Mouse (Mus musculus) gastrocnemius, adult 8-10 months (tissue): ENCODE measurements around the gene Topbp1. TPM values are rescaled to one million over a fixed set of nuclear protein-coding genes. Genes with fewer than 3 reads are reported as not detected.

Source experiments
- DNase-seq, 2 experiments: peaks; one replicate each; pipeline ENCODE4 v3.0.0; 2022; ENCODE audit warnings: low spot score in 2 of 2
- total RNA-seq, 4 experiments: library from RNA; stranded (reverse); gene quantifications; 2 replicates each; pipeline ENCODE4 v1.2.4; 2022

Topbp1 gene
- total RNA-seq, 4 experiments from 2014 or later: 5.1 to 8.1 (median 6.4) TPM

- no peak for DNase-seq
These were observed 79.3 kb downstream of the Topbp1 start for GRCm38 (mm10) chr9:103384141-103384796.

- no peak for DNase-seq
These were observed 80.6 kb downstream of the Topbp1 start for GRCm38 (mm10) chr9:103385600-103385999.

GRCm38 (mm10) chr9:103386573-103386972 is 81.6 kb downstream of the Topbp1 start:
- DNase-seq: no peak

GRCm38 (mm10) chr9:103387011-103387653 is 82.1 kb downstream of the Topbp1 start:
- DNase-seq: no peak

GRCm38 (mm10) chr9:103389261-103389660 is 84.2 kb downstream of the Topbp1 start:
- DNase-seq: no peak

GRCm38 (mm10) chr9:103391796-103392372 is 86.9 kb downstream of the Topbp1 start:
- DNase-seq: no peak

- no peak for DNase-seq
These were observed 88.2 kb downstream of the Topbp1 start for GRCm38 (mm10) chr9:103393256-103393655.

- DNase-seq: peak; percentile 25 to 62
These were observed 93.6 kb downstream of the Topbp1 start for GRCm38 (mm10) chr9:103398509-103399157.

Other genes with a start within 250 kb of the Topbp1 start
- 1 to 10 TPM in 2 of 4 experiments, under 1 TPM in 2; 0.73 to 2.0 (median 1.4) TPM for gene Rab6b, start 193.4 kb upstream of the Topbp1 start, total RNA-seq
- gene Srprb, start 103.1 kb upstream of the Topbp1 start, total RNA-seq: 10 to 100 TPM; 15.1 to 18.3 (median 16.9) TPM
- gene Gm20425, start 74.9 kb upstream of the Topbp1 start, total RNA-seq: 1 to 10 TPM; 2.0 to 6.9 (median 3.6) TPM
- 10 to 100 TPM in 3 of 4 experiments, 1 to 10 TPM in 1; 3.2 to 24.7 (median 18.7) TPM for gene Trf, start 74.8 kb upstream of the Topbp1 start, total RNA-seq
- under 1 TPM in 1 of 4 experiments, not detected in 3; 0.19 TPM for gene 1300017J02Rik, start 133 bp upstream of the Topbp1 start, total RNA-seq
- 100 to 1,000 TPM; 221 to 238 (median 225) TPM for gene Cdv3, start 60.6 kb downstream of the Topbp1 start, total RNA-seq
- gene Bfsp2, start 175.2 kb downstream of the Topbp1 start, total RNA-seq: under 1 TPM in 3 of 4 experiments, not detected in 1; 0.40 to 0.77 (median 0.58) TPM